Mouse (Mus musculus) liver, embryonic 14.5 days (tissue): ENCODE measurements around the gene Eml1.

Source experiments
- CTCF ChIP-seq: IDR thresholded peaks from 2 replicates; pipeline ENCODE4 v1.5.1; 2016; ENCODE audit warnings: antibody characterized with exemption, low read depth, control low read depth
- EP300 ChIP-seq: IDR thresholded peaks from 2 replicates; pipeline ENCODE4 v1.6.1; 2016; ENCODE audit warnings: antibody characterized with exemption, low read depth

GRCm38 (mm10) chr12:108510571-108510970 lies 139.8 kb downstream of the Eml1 start:
- no peak for TF ChIP-seq CTCF
- TF ChIP-seq EP300: no peak
